Mouse (Mus musculus): ENCODE measurements around the gene Gm9936.

DNA sequence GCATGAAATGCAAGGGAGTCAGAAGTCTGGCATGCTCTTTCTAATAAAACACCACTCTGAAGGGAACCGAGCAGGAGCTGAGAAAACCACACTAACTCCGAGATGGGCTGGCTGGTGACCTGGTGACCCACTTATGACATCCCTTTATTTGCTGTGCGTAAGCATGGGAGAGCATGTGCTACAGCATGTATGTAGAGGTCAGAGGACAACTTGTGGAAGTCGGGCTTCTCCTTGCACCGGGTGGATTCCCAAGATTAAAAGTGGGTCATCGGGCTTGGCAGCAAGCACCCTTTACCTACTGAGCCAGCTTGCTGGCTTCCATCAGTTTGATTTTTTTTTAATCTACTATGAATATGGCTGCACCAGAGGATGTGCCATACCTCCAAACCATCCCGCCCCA is 19.0 kb upstream of the Gm9936 start:
- no peak for TF ChIP-seq POLR2AphosphoS5 (IDR thresholded peaks at IDR 0.05; ENCODE audit: insufficient replicate concordance, low read depth, low read length)
- TF ChIP-seq CTCF (IDR thresholded peaks at IDR 0.05; ENCODE audit: low read depth, low read length) = no peak
- no peak for TF ChIP-seq GATA1 (IDR thresholded peaks at IDR 0.05; ENCODE audit: borderline replicate concordance, low read length)
- TF ChIP-seq TAL1 (conservative IDR thresholded peaks at IDR 0.05; ENCODE audit: low read depth, low read length) = no peak

Data from G1E (cell line).